Mouse (Mus musculus) kidney, postnatal 0 days (tissue): Measurements from ENCODE around the gene Pgbd5. TPM values are rescaled to one million over a fixed set of nuclear protein-coding genes. Genes with fewer than 3 reads are reported as not detected.
A peak's percentile ranks its signal among the peaks of the same experiment; 100 is the strongest.

ENCODE experiments used
- ATAC-seq: fragments of 200-750 bp; cut with Nextera tagmentation; replicated peaks from 2 replicates; pipeline ENCODE4 v1.8.0; 2017; ENCODE audit warnings: low read depth, moderate number of reproducible peaks, moderate TSS enrichment, moderate library complexity; ENCODE audit not compliant: low FRiP score
- DNase-seq: peaks from one replicate; pipeline ENCODE4 v3.0.0-alpha.2; 2016; ENCODE audit warnings: low spot score
- H3K27ac ChIP-seq: fragments of 300-500 bp; sonication (generic); 2 replicates; pipeline ENCODE4 v1.5.1; 2014; ENCODE audit warnings: mild to moderate bottlenecking
- H3K27me3 ChIP-seq: fragments of 300-500 bp; sonication (generic); 2 replicates; pipeline ENCODE4 v1.6.1; 2014; ENCODE audit warnings: low read length, mixed read lengths; ENCODE audit not compliant: insufficient read depth
- H3K36me3 ChIP-seq: fragments of 300-500 bp; sonication (generic); 2 replicates; pipeline ENCODE4 v1.6.1; 2014; ENCODE audit warnings: low read length, mixed read lengths; ENCODE audit not compliant: insufficient read depth
- H3K4me1 ChIP-seq: fragments of 300-500 bp; sonication (generic); replicated peaks from 2 replicates; pipeline ENCODE4 v1.6.1; 2014; ENCODE audit warnings: antibody characterized with exemption, low read length, mixed read lengths; ENCODE audit not compliant: insufficient read depth
- H3K4me2 ChIP-seq: fragments of 300-500 bp; sonication (generic); 2 replicates; pipeline ENCODE4 v1.6.1; 2014; ENCODE audit warnings: mild to moderate bottlenecking, low read length, moderate library complexity, mixed read lengths
- H3K4me3 ChIP-seq: fragments of 300-500 bp; sonication (generic); replicated peaks from 2 replicates; pipeline ENCODE4 v1.5.1; 2014; ENCODE audit warnings: low read depth, low read length
- H3K9ac ChIP-seq: fragments of 300-500 bp; sonication (generic); 2 replicates; pipeline ENCODE4 v1.6.1; 2014; ENCODE audit warnings: low read depth, low read length
- H3K9me3 ChIP-seq: fragments of 300-500 bp; sonication (generic); replicated peaks from 2 replicates; pipeline ENCODE4 v1.6.1; 2016; ENCODE audit warnings: low read length, inconsistent platforms, mixed read lengths
- CTCF ChIP-seq: IDR thresholded peaks from 2 replicates; pipeline ENCODE4 v1.5.1; 2016; ENCODE audit warnings: antibody characterized with exemption, low read depth, mild to moderate bottlenecking, moderate library complexity
- whole genome bisulfite sequencing: fragments of 180-500 bp; shearing (Covaris S2); extraction: QIAGEN DNeasy Blood & Tissue Kit; methylation state at CpG from one replicate; pipeline ENCODE4 v1.1.7; 2014; 5-methylcytosine and 5-hydroxymethylcytosine counted together
- polyA plus RNA-seq: library from polyadenylated mRNA; unstranded; fragments of >200 nt; fragmentation: Nextera tagmentation; extraction: Ambion mirVana; gene quantifications from 2 replicates; pipeline ENCODE4 v1.2.1, GENCODE M21; 2015

The Pgbd5 gene
- polyA plus RNA-seq, 1 experiment from 2014 or later: 0.32 TPM

GRCm38 (mm10) chr8:124396531-124396930, 42.9 kb downstream of the Pgbd5 start:
- DNase-seq (no peak), ATAC-seq (no peak)
- TF ChIP-seq CTCF: no peak
- H3K36me3 ChIP-seq: no peaks in the 10 kb centered on the region
- no peak overlapping the region for H3K27ac ChIP-seq
- no peak overlapping the region for H3K4me3 ChIP-seq
- no peak overlapping the region for H3K4me2 ChIP-seq
- no peaks in the 10 kb centered on the region for H3K4me1 ChIP-seq
- no peaks in the 10 kb centered on the region for H3K9me3 ChIP-seq
- no peaks in the 10 kb centered on the region for H3K27me3 ChIP-seq
- no peak overlapping the region for H3K9ac ChIP-seq
- 87% methylated on average over 2 of the region's 2 CpGs for WGBS

GRCm38 (mm10) chr8:124395392-124395791, 44.1 kb downstream of the Pgbd5 start:
- Histone ChIP-seq H3K27ac (no peak overlapping the region), H3K36me3 (no peaks in the 10 kb centered on the region), H3K9ac (no peak overlapping the region), H3K4me1 (no peaks in the 10 kb centered on the region), H3K4me2 (no peak overlapping the region), H3K4me3 (no peak overlapping the region), H3K27me3 (no peaks in the 10 kb centered on the region), H3K9me3 (no peaks in the 10 kb centered on the region)
- no peak for ATAC-seq
- no peak for DNase-seq
- TF ChIP-seq CTCF: no peak
- 62% methylated on average over 7 of the region's 7 CpGs for WGBS

DNA sequence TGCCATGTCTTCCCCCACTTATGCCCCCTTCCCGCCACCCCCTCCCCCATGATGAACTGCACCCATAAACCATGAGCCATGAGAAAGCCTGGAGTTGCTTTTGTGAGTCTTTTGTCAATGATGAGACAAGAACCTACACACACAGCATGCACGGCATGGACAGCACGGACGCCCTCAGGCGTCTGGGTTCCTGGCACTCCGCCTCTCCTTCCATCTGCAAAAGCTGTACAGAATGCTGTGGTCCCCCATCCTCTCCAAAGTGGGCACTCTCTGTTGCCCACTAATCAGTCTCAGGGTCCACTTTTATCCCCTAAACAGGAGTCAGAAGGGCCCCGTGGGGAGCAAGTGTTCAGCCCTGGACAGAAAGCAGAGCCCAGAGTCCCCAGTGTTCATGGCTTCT, 44.5 kb downstream of the Pgbd5 start:
- no peak for ATAC-seq
- Histone ChIP-seq H3K27ac (no peak overlapping the region), H3K4me2 (no peak overlapping the region)

GRCm38 (mm10) chr8:124393927-124394326, 45.5 kb downstream of the Pgbd5 start:
- no peaks in the 10 kb centered on the region for H3K27me3 ChIP-seq
- DNase-seq (no peak), ATAC-seq (no peak)
- H3K36me3 ChIP-seq: no peaks in the 10 kb centered on the region
- H3K4me3 ChIP-seq: no peak overlapping the region
- H3K4me1 ChIP-seq: no peaks in the 10 kb centered on the region
- H3K27ac ChIP-seq: no peak overlapping the region
- no peaks in the 10 kb centered on the region for H3K9me3 ChIP-seq
- TF ChIP-seq CTCF: peak; percentile 28; the same call in 1 of the 2 replicates
- 86% methylated on average over 4 of the region's 4 CpGs for WGBS
- H3K9ac ChIP-seq: no peak overlapping the region
- no peak overlapping the region for H3K4me2 ChIP-seq

More for the DNA sequence above, 44.5 kb downstream of the Pgbd5 start:
- no peak overlapping the region for H3K4me3 ChIP-seq
- H3K36me3 ChIP-seq: no peaks in the 10 kb centered on the region
- no peaks in the 10 kb centered on the region for H3K9me3 ChIP-seq
- no peak for DNase-seq
- TF ChIP-seq CTCF: no peak
- no peaks in the 10 kb centered on the region for H3K4me1 ChIP-seq
- H3K27me3 ChIP-seq: no peaks in the 10 kb centered on the region
- H3K9ac ChIP-seq: no peak overlapping the region
- WGBS: 84% methylated on average over 7 of the region's 7 CpGs

GRCm38 (mm10) chr8:124393013-124393412, 46.4 kb downstream of the Pgbd5 start:
- Histone ChIP-seq H3K4me1 (no peaks in the 10 kb centered on the region), H3K27ac (no peak overlapping the region), H3K27me3 (no peaks in the 10 kb centered on the region), H3K4me2 (no peak overlapping the region), H3K4me3 (no peak overlapping the region), H3K9me3 (no peaks in the 10 kb centered on the region), H3K36me3 (no peaks in the 10 kb centered on the region), H3K9ac (no peak overlapping the region)
- ATAC-seq (no peak), DNase-seq (no peak)
- TF ChIP-seq CTCF: no peak
- 79% methylated on average over 5 of the region's 5 CpGs for WGBS

DNA sequence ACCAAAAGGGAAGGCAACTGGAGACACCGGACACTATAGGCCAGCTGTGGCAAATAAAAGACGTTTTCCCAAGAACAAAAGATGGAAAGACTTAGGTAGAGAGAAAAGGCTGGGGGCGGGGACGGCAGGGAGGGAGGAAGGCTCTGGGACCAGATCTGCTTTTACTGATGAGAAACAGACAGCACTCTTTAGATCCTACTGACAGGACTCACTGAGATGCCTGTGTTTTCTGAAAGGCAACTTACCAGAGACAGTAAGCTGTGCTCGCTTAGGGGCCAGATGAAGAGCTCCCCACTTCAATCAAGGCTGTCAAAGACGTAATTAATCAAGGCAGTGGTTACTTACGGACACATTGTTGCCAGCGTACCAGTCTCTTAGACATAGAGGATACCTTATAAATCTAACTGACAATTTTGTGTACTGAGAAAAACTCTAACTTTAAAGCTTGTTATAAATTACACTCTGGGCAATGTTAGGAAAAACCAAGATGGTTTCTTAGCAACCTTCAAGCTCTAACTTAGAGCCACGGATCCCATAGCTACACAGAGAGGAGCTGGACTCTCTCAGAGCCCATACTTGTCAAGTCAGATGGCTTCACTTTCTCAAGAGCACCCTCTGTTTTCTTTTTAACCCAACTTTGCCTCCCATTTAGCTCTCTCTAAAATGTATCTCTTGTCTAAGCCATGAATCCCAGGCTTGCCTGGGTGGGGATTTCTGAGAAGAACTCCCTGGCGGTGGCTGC, 47.0 kb downstream of the Pgbd5 start:
- Histone ChIP-seq H3K4me3 (no peak overlapping the region), H3K27me3 (no peaks in the 10 kb centered on the region), H3K9ac (no peak overlapping the region), H3K9me3 (no peaks in the 10 kb centered on the region), H3K4me2 (no peak overlapping the region), H3K36me3 (no peaks in the 10 kb centered on the region), H3K27ac (no peak overlapping the region), H3K4me1 (no peaks in the 10 kb centered on the region)
- DNase-seq (no peak), ATAC-seq (no peak)
- no peak for TF ChIP-seq CTCF
- 56% methylated on average over 10 of the region's 10 CpGs for WGBS

DNA sequence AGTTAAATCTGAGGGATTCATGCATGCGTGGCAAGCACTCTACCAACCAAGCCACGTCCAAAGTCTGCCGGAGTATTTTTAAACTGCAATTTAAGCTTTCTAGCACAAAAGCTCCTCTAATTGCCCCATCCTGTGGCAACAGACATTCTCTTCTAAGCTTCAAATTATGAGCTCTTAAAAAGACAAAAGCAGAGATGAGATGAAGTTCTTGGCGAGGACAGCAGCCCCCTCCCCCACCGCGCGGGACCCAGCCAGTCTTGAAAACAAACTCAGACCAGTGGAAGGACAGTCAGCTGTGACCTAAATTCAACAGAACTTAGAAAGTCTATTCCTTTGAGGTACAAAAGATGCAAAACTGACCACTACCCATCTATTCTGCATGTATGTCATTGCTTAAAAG, 48.3 kb downstream of the Pgbd5 start:
- no peak for DNase-seq
- WGBS: 83% methylated on average over 7 of the region's 7 CpGs
- Histone ChIP-seq H3K9me3 (no peaks in the 10 kb centered on the region), H3K36me3 (no peaks in the 10 kb centered on the region), H3K27ac (no peak overlapping the region), H3K4me1 (no peaks in the 10 kb centered on the region), H3K4me3 (no peak overlapping the region), H3K27me3 (no peaks in the 10 kb centered on the region), H3K9ac (no peak overlapping the region), H3K4me2 (no peak overlapping the region)
- no peak for ATAC-seq
- no peak for TF ChIP-seq CTCF
